Comparison of ENCODE assay signal across 16 mouse cellular contexts in genomic region chr9:122273879-122274278, GRCm38 (mm10).
"Had no signal": no experiment of that assay in that cellular context is flagged by ENCODE, and none has a peak within 500 bp of the region (broad histone marks: within the 10 kb centered on the region; RNA-seq: fewer than 3 reads in every experiment).

No protein-coding gene starts in this region.

- H3K27ac ChIP-seq: layer of hippocampus, adult 2 months; limb, embryonic 12.5 days; liver, embryonic 13.5 days; lung, embryonic 15.5 days; macrophage had no signal

- H3K27me3 ChIP-seq: limb, embryonic 12.5 days; liver, embryonic 13.5 days; lung, embryonic 15.5 days had no signal

- H3K9ac ChIP-seq: limb, embryonic 12.5 days; liver, embryonic 13.5 days; liver, postnatal 0 days; lung, embryonic 15.5 days had no signal

- H3K4me1 ChIP-seq: liver, embryonic 13.5 days; lung, embryonic 15.5 days had no signal

- H3K36me3 ChIP-seq: lung, embryonic 15.5 days had no signal

- ATAC-seq: inflammation-experienced regulatory T-cells, adult 6 months; midbrain, embryonic 16.5 days had no signal

- H3K9me3 ChIP-seq: limb, embryonic 12.5 days; liver, embryonic 13.5 days; lung, embryonic 15.5 days had no signal

- H3K4me3 ChIP-seq: layer of hippocampus, adult 2 months; limb, embryonic 12.5 days; liver, embryonic 13.5 days; lung, embryonic 15.5 days; megakaryocyte, embryonic 14.5 days had no signal

- DNase-seq: kidney, adult 18-20 months; liver; liver, embryonic 13.5 days; liver, postnatal 0 days; lung, postnatal 14 days; spleen, adult 18-20 months; thymus, adult 2 months; thymus, postnatal 25 days had no signal

- H3K4me2 ChIP-seq: limb, embryonic 12.5 days; liver, embryonic 13.5 days; lung, embryonic 15.5 days; midbrain, embryonic 11.5 days had no signal
